Mouse (Mus musculus) leukemia stem cell, adult 10-12 weeks (primary cell): ENCODE data around the gene Efnb1. TPM values are rescaled to one million over a fixed set of nuclear protein-coding genes. Genes with fewer than 3 reads are reported as not detected.

ENCODE experiments used
- polyA plus RNA-seq: library from polyadenylated mRNA; stranded (reverse); fragments of >175 nt; gene quantifications from 2 replicates; pipeline ENCODE4 v1.2.3, GENCODE M21; 2012; ENCODE audit warnings: low replicate concordance

Gene Efnb1
- 7.7 and 8.0 TPM in 2 replicates for polyA plus RNA-seq

GRCm38 (mm10) chrX:99135523-99136258 lies at the start of gene Efnb1:
Gene Efnb1, plus strand, starts transcription at chrX:99136130.

Other genes starting within 250 kb of the Efnb1 start
- 0.11 TPM in 1 of 2 replicates, not detected in the other for gene Ophn1, start 245.1 kb upstream of the Efnb1 start, polyA plus RNA-seq
- gene Yipf6, start 199.8 kb upstream of the Efnb1 start, polyA plus RNA-seq = 1.1 and 10.1 TPM in 2 replicates
- gene Stard8, start 132.9 kb upstream of the Efnb1 start, polyA plus RNA-seq = 0.09 and 0.74 TPM in 2 replicates